Mouse (Mus musculus) limb, embryonic 14.5 days (tissue): ENCODE measurements around the gene Qtrt1. TPM values are rescaled to one million over a fixed set of nuclear protein-coding genes. Genes with fewer than 3 reads are reported as not detected.

ENCODE experiments used
- ATAC-seq: fragments of 200-750 bp; cut with Nextera tagmentation; 2 replicates; pipeline ENCODE4 v1.8.0; 2017; ENCODE audit warnings: low read depth, moderate number of reproducible peaks, moderate TSS enrichment; ENCODE audit not compliant: low FRiP score
- DNase-seq: peaks from one replicate; pipeline ENCODE4 v3.0.0-alpha.2; 2015; ENCODE audit warnings: low spot score
- H3K27ac ChIP-seq: fragments of 300-500 bp; sonication (generic); replicated peaks from 2 replicates; pipeline ENCODE4 v1.5.1; 2014; ENCODE audit warnings: low read depth, mild to moderate bottlenecking, low read length, moderate library complexity, mixed read lengths
- H3K27me3 ChIP-seq: fragments of 300-500 bp; sonication (generic); 2 replicates; pipeline ENCODE4 v1.6.1; 2014; ENCODE audit warnings: low read length, mixed read lengths; ENCODE audit not compliant: control insufficient read depth, insufficient read depth
- H3K36me3 ChIP-seq: fragments of 300-500 bp; sonication (generic); 2 replicates; pipeline ENCODE4 v1.6.1; 2014; ENCODE audit warnings: mild to moderate bottlenecking, low read length, moderate library complexity, mixed read lengths; ENCODE audit not compliant: control insufficient read depth, insufficient read depth
- H3K4me1 ChIP-seq: fragments of 300-500 bp; sonication (generic); 2 replicates; pipeline ENCODE4 v1.6.1; 2014; ENCODE audit warnings: antibody characterized with exemption, low read length, mixed read lengths; ENCODE audit not compliant: control insufficient read depth, insufficient read depth
- H3K4me2 ChIP-seq: fragments of 300-500 bp; sonication (generic); replicated peaks from 2 replicates; pipeline ENCODE4 v1.6.1; 2014; ENCODE audit warnings: low read depth, mild to moderate bottlenecking, low read length, moderate library complexity; ENCODE audit not compliant: severe bottlenecking
- H3K4me3 ChIP-seq: fragments of 300-500 bp; sonication (generic); replicated peaks from 2 replicates; pipeline ENCODE4 v1.5.1; 2014; ENCODE audit warnings: low read length
- H3K9ac ChIP-seq: fragments of 300-500 bp; sonication (generic); 2 replicates; pipeline ENCODE4 v1.6.1; 2014; ENCODE audit warnings: mild to moderate bottlenecking, low read depth, low read length, moderate library complexity; ENCODE audit not compliant: severe bottlenecking
- H3K9me3 ChIP-seq: fragments of 300-500 bp; sonication (generic); 2 replicates; pipeline ENCODE4 v1.6.1; 2016; ENCODE audit warnings: low read length; ENCODE audit not compliant: control insufficient read depth
- POLR2A ChIP-seq: fragments of 200-500 bp; IDR thresholded peaks from 2 replicates; pipeline ENCODE4 v1.8.0; 2012; ENCODE audit warnings: inconsistent platforms, mild to moderate bottlenecking, moderate library complexity, borderline replicate concordance; ENCODE audit not compliant: insufficient read depth, insufficient read length; ENCODE audit errors: extremely low read depth
- WGBS: fragments of 180-500 bp; shearing (Covaris S2); extraction: QIAGEN DNeasy Blood & Tissue Kit; methylation state at CpG from one replicate; pipeline ENCODE4 v1.1.7; 2014; 5-methylcytosine and 5-hydroxymethylcytosine counted together
- polyA plus RNA-seq, 2 experiments: library from polyadenylated mRNA; depleted of rRNA in 1 of 2; stranded (reverse) in 1 of 2; unstranded in 1 of 2; fragments of >200 nt; fragmentation: Nextera tagmentation in 1 of 2; extraction: Ambion mirVana in 1 of 2; gene quantifications; 2 replicates each; pipeline versions ENCODE4 v1.2.1 to v1.2.3; 2012 to 2014

Qtrt1 gene
- polyA plus RNA-seq, 2 experiments, result 45.3 to 80.8 TPM

DNA sequence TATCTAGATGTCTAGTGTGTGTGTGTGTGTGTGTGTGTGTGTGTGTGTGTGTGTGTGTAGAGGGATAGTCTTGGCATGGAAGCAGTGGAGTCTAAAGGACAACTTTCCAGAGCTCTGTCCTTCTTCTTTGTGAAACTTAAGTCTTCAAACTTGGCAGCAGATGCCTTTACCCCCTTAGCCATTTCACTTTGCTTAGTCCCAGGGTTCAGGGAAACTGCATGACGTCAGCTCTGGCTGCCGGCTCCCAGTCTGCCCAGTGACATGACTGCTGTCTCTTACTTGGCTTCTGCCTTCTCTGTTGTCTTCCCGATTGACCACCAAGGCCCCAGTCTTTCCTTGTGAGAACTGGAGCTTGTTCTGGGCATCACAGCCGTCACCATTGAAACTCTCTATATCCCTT, 42.9 kb downstream of the Qtrt1 start:
- ATAC-seq, result no peak

DNA sequence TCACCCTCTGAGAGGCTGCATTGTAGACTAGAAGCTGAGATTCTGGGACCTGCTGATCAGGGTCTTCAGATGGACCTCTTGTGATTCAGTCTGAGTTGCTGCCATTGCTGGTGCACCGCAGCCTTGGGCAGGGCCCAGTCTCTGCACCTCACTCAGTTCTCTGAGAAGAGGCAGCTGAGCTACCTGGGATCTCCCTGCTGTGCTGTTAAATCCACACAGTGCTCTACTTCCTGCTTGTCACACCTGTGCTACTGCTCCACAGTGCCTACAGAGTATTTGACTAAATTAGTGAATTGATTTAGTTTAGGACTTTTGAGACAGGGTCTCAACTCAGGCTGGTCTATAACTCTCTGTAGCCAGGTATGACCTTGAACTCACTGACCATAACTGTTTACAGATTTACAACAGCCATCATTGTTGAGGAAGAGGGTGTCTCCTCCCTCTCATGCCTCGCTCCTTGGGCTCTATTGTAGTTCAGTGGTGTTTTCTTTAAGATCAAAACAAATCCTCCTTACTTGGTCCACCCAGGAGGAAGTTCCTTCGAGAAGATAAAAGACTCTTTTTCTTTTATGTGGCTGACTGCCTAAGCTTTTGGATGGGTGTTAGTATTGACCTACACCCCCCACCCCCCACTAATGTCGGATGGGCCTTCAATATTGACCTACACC, 43.6 kb downstream of the Qtrt1 start:
- no peak overlapping the region for H3K27ac ChIP-seq
- H3K27me3 ChIP-seq, result no peaks in the 10 kb centered on the region
- ATAC-seq (no peak), DNase-seq (no peak)
- H3K4me1 ChIP-seq, result no peaks in the 10 kb centered on the region
- 70% methylated on average over 4 of the region's 4 CpGs for WGBS
- no peaks in the 10 kb centered on the region for H3K9me3 ChIP-seq
- no peak overlapping the region for H3K4me2 ChIP-seq
- H3K9ac ChIP-seq, result no peak overlapping the region
- H3K36me3 ChIP-seq, result peaks cover 15% of the 10 kb centered on the region
- no peak for TF ChIP-seq POLR2A
- no peak overlapping the region for H3K4me3 ChIP-seq

More for the DNA sequence above, 42.9 kb downstream of the Qtrt1 start:
- no peaks in the 10 kb centered on the region for H3K27me3 ChIP-seq
- H3K9me3 ChIP-seq, result no peaks in the 10 kb centered on the region
- peaks cover 12% of the 10 kb centered on the region for H3K36me3 ChIP-seq
- H3K4me2 ChIP-seq, result no peak overlapping the region
- no peaks in the 10 kb centered on the region for H3K4me1 ChIP-seq
- no peak for DNase-seq
- H3K27ac ChIP-seq, result no peak overlapping the region
- no peak overlapping the region for H3K4me3 ChIP-seq
- H3K9ac ChIP-seq, result no peak overlapping the region
- WGBS, result 80% methylated on average over 4 of the region's 4 CpGs
- no peak for TF ChIP-seq POLR2A

DNA sequence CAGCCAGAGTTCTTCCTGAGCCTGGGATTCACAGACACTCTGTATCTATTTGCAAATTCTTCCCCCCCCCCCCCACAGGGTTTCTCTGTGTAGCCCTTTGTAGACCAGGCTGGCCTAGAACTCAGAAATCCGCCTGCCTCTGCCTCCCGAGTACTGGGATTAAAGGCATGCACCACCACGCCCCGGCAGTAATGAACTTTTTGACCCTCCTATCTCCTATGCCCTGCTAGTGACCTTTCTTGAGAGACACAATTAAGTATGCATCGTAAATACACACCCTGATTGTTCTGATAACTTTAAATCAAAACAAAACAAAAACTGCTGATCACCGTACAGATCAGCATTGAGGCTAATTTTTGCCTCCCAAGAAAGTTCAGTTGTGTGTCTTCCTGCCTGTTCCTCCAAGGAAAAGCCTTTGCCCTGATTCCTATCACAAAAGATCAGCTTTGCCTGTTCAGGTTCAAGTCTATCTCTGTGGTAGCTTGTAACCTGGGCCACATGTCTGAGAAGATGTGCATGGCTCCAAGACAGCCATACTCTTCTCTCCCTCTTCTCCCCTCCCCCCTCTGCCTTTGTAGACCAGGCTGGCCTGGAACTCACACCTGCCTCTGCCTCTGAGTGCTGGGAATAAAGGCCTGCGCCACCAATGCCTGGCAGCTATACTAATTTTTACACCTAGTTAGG, 44.8 kb downstream of the Qtrt1 start:
- TF ChIP-seq POLR2A, result no peak
- Histone ChIP-seq H3K4me2 (no peak overlapping the region), H3K27ac (no peak overlapping the region), H3K27me3 (no peaks in the 10 kb centered on the region), H3K4me3 (no peak overlapping the region), H3K36me3 (peaks cover 15% of the 10 kb centered on the region), H3K4me1 (no peaks in the 10 kb centered on the region), H3K9ac (no peak overlapping the region), H3K9me3 (no peaks in the 10 kb centered on the region)
- WGBS, result 87% methylated on average over 7 of the region's 7 CpGs
- ATAC-seq (no peak), DNase-seq (no peak)

DNA sequence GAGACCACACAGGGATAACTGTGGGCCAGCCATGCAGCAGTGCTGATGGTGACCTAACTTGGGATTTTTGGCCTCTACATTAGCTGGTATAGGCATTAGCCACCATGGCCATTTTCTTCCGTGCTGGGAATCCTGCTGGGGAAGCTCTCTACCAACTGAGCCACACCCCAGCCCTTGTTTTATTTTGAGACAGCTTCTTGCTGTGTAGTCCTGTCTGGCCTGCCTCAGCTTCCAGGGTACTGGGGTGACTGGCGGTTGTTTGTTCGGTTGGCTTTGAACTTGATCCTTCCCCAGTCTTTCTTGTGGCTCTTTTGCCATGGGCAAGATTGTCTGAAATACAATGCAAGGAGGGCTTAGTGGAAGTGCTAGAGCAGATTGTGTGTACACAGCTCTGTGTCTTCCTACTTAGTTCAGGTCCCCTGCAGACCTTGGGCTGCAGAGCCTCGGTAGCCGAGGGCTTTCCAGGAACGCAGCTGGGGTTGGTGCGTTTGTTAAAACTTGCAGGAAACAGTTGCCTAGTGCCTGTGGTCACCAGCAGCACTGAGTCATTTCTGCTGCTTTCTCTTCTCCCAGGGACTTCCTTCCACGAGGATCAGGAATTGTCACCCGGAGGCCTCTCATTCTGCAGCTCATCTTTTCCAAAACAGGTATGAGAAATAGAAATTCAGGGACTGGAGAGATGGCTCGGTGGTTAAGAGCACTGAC, 45.4 kb downstream of the Qtrt1 start:
- Histone ChIP-seq H3K36me3 (peaks cover 18% of the 10 kb centered on the region), H3K9ac (no peak overlapping the region), H3K4me2 (no peak overlapping the region), H3K4me1 (no peaks in the 10 kb centered on the region), H3K9me3 (no peaks in the 10 kb centered on the region), H3K27ac (no peak overlapping the region), H3K27me3 (no peaks in the 10 kb centered on the region), H3K4me3 (no peak overlapping the region)
- ATAC-seq (no peak), DNase-seq (no peak)
- WGBS, result 87% methylated on average over 10 of the region's 10 CpGs
- no peak for TF ChIP-seq POLR2A

DNA sequence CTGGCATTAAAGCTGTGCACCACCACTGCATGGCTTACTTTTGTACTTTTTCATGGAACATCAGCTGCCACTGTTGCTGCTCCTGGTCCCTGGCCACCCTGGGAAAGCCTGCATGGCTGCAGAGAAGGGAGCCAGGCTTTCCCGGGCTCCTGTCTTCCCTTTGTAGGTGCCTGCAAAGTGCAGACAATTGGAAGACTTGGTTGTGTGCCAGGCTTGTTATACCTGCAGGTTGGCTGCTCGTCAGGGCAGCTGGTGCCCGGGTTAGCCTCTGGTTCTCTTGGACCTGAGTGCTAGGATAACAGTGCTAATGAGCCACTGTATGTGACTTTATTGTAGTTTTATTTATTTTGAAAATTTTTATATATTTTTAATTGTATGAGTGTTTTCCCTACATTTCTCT, 47.2 kb downstream of the Qtrt1 start:
- no peaks in the 10 kb centered on the region for H3K4me1 ChIP-seq
- 96% methylated on average over 3 of the region's 3 CpGs for WGBS
- peaks cover 18% of the 10 kb centered on the region for H3K36me3 ChIP-seq

More for the DNA sequence above, 47.2 kb downstream of the Qtrt1 start:
- Histone ChIP-seq H3K9me3 (no peaks in the 10 kb centered on the region), H3K27me3 (no peaks in the 10 kb centered on the region), H3K4me2 (no peak overlapping the region), H3K27ac (no peak overlapping the region), H3K4me3 (no peak overlapping the region), H3K9ac (no peak overlapping the region)
- DNase-seq (no peak), ATAC-seq (no peak)
- TF ChIP-seq POLR2A, result no peak
